Mouse (Mus musculus) cerebellum, adult 2 months (tissue): ENCODE results near the gene Ddr1.

Experiments used
- CTCF ChIP-seq: fragments of 200-500 bp; IDR thresholded peaks from 2 replicates; pipeline ENCODE4 v1.5.1; 2011; ENCODE audit warnings: low read depth, mild to moderate bottlenecking, control low read depth, low read length, moderate library complexity, borderline replicate concordance; ENCODE audit not compliant: insufficient read depth
- POLR2A ChIP-seq: fragments of 200-500 bp; IDR thresholded peaks from 2 replicates; pipeline ENCODE4 v1.6.1; 2011; ENCODE audit warnings: low read length, control low read depth, borderline replicate concordance; ENCODE audit not compliant: insufficient read depth

DNA sequence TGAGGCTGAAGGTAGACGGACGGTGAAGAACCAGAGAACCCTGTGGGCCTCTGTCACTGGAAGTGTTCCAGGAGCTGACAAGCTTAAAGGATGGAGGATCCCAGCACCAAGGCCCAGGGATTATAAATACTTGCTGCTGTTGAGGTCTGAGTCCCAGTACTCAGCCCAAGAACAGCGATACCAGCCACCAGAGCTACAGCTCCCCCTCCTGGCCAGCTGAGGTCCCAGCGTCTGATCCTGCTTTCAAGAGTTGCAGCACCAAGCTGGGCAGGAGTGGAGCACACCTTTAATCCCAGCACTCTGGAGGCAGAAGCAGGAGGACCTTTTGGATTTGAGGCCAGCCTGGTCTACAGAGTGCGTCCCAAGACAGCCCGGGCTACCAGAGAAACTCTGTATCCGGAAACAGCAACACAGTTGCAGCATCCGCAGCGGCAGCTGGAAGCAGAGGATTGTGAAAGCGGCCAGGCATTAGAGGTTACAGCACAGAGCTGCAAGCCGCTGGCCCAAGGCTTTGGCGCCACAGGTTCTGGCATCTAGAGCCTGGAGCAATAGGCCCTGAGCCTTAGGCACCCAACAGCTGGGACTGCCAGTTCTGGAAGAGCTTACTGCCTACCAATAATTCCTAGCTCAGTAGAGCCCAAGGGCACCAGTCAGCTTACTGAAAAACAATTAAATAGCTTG lies 32.0 kb upstream of the Ddr1 start:
- TF ChIP-seq CTCF = peak; percentile 76
- TF ChIP-seq POLR2A = no peak
